Mouse (Mus musculus) telencephalon, adult 2 months (tissue): ENCODE measurements around the gene Macc1.
"Not testable (repeated sequence)": the region's sequence is repeated elsewhere in the genome, so short reads cannot be mapped to it uniquely, and the experiment has no call there.

ENCODE experiments used
- DNase-seq: peaks from one replicate; pipeline ENCODE4 v3.0.0-alpha.2; 2011; ENCODE audit warnings: low read depth, low spot score

Gene Macc1

DNA sequence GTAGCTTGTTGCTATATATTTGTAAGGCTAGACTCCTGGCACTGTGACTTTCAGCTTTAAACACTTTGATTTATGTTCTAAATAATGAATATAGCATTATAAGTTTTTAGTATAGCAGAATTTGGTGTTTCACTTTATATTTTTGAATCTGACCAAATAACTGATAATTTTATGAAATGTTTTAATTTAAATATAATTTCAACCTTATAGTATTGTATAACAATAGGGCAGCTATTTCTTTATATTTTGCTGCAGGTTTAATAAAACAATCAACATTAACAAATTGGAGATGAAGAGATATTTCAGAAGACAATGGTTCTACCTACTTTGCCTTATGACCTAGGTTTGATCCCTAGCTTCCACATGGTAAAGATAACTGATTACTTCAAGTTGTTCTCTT, at the start of gene Macc1:
Gene Macc1 (plus strand): TSS at position 301 of the 400 bp plus-strand sequence.
- DNase-seq, result no peak

DNA sequence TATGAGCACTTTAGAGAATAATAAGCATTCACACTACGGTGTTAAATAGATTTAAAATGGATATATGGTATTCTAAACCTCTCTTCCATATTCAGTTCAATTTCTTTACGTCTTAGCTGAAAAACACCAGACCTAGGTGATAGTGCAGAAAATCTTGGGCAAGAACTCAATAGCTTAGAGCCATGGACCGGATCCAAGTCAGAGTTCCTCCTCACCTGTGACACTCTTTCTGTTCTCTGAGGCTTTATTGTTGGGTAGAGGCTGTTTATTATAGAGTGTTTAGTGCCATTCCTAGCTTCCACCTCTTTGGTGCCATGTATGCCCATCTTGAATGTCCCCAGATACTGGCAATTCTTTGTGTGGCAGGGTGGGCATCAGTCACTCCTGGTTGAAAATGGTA, 49.6 kb upstream of the Macc1 start:
- DNase-seq, result no peak

DNA sequence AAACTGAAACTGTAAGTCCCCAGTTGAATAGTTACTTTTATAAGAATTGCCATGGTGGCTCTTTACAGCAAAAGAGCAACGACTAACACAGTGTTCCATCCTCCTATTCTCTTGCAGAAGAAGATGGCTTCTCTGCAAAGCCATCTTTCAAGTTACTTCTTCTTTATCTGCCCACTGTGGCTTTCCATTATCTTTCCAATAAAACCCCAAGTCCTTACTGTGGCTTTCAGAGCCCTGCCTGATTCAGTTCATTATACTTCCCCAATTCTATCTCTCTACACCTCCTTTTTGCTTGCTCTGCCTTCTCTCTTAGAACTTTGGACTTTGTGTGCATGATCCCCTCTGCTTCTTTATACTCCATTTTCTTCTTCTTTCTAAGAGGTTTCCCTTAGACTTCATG, 45.3 kb upstream of the Macc1 start:
- no peak for DNase-seq

DNA sequence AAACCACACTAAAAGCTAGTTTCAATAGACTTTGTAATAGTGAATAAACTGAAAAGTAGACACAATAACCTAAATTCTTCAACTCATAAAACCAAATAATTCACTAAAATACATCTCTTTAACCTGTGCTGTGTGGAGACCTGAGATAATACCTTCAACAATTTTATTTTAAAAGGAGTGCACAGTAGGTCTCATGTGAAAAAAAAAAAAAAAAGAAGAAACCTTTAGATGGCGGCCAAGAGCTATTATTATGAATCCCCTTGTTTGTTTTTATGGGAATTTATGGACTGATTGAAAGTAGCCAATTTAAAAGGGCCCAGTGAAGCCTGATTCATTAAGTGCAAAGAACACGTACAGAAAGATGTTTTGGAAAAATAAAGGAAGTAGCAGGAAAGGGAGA, 44.0 kb upstream of the Macc1 start:
- no peak for DNase-seq

DNA sequence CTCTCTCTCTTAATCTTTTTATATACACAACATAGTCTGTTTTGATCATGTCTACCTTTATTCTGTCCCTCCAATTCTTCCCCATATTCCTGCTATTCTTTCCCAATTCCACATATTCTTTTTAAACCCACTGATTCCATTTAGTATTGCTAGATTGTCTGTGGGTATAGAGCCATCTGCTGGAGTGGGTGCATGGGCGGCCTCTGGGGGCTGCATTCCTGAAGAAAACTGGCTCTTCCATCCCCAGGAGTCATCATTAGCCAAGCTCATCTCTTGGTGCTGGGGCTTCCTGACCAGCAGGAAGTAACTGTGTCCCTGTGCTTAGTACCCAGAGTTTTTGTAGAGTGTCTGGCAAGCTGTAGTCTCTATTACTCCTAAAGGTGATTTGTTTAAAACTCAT, 42.1 kb upstream of the Macc1 start:
- no peak for DNase-seq

DNA sequence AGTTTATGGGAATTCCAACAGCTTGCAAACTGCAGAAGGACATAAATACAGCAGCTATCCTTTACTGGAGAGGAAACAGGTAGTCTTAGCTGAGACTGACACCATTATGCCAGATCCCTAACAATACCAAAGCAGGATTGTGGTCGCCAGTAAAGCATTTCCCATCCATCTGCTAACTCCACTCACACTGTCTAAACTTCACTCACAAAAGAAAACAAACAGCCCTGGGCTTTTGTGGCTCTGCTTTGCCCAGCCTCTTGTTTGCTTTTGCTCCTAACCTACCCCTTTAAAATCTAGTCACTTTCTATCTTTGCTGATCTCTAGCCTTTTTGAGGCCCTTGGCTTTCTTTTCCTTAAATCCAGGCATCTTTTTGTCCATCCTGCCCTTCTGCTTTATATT, 40.5 kb upstream of the Macc1 start:
- DNase-seq, result no peak

DNA sequence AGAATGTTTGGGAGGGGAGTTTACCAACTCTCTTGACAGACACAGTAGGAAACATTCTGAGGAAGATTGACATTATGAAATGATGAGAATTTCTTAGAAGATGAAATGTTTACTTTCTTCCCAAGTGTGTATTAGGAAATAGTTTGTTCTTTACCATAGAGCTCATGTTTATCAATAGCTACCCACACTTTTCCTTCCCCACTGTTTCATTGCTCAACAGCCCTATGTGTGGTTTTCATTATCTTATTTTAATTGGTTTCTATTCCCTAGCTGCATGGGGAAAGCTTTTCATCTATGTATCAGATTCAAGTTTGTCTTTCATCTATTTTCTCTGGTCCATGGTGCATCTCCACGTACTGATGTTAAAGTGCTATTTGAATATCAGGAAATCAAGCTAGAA, 37.8 kb upstream of the Macc1 start:
- no peak for DNase-seq

DNA sequence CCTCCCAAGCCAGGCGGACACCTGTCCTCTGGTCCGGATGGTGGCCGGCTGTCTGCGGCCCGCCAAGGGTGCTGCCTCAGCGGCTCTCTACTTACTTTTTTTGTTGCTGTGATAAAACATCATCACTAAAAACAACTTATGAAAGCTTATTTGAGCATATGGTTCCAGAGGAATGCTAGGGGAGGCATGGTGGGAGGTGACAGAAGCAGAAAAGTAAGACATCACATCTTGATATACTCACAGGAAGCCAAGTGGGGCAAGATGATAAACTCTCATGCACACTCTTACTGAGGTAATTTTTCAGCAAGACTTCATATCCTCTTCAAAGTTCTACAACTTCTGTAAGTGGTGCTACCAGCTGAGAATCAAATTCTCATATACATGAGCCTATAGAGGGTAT, 22.5 kb upstream of the Macc1 start:
- DNase-seq, result peak; percentile 38

DNA sequence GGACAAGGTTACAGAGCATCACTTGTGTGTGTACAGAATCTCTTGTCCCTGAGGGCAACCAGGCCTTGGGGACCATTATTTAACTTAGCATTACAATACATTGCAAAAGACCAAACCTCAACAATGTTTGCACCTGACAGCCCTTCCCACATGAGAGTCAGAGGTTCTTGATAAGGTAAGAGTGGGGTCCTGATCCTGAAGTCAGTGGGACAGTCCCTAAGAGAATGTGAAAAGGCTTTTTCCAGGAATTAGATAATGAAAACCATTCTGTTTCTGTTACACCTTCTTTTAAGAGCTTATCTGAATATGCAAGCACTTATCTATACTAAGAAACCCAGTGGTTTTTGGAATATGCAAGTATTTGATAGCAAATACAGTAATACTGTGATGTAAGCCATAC, 10.5 kb upstream of the Macc1 start:
- DNase-seq, result no peak

DNA sequence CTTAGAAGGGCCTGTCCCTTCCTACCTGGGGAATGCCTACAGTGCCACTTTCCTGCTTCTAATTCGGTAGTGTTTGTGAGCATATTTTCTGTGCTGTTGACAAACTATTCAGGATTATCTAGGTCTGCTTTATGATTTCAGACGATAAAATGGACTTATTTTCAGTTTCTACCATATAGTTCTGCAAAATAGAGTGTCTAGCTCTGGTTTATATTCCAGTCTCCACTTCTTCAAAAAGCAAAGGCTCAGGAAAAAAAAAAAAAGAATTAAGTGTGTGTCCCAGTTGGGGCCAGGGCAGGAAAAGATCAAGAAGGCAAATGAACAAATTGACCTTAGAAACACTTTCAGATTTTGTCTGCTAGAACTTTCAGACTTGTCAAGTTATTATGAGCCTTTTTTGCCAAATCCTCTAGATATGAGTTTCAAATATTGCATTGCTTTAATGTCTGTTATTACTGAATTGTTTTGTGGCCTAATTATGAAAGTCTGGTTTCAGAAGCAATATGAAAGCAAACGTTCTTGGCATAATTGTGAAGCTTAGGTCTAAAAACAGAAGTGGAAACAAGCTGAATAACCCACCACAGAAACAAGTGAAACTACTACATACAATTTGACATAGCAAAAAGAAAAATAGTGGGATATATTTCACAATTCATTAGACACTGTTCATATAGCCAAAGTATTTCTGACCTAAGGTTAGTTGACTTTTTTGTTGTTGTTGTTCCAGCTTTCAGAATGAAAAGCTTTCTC, 881 bp upstream of the Macc1 start:
- DNase-seq, result no peak

DNA sequence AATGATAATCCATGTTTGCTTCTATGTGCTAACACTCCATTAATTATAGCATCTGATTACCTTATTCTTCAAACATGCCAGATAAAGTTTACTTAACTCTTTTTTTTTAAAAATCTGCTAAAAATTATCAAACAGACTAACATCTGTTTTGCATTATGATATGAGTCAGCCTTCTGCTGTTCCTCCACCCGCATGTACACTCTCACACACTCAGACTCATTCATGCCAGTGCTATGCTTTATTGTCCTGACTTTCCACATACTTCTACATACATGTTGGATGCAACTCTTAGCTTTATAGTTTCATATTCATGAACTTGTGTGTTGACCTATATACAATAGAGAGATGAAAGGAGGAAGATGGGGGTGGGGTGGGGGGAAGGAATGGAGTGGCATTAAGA, 4.7 kb downstream of the Macc1 start:
- no peak for DNase-seq

DNA sequence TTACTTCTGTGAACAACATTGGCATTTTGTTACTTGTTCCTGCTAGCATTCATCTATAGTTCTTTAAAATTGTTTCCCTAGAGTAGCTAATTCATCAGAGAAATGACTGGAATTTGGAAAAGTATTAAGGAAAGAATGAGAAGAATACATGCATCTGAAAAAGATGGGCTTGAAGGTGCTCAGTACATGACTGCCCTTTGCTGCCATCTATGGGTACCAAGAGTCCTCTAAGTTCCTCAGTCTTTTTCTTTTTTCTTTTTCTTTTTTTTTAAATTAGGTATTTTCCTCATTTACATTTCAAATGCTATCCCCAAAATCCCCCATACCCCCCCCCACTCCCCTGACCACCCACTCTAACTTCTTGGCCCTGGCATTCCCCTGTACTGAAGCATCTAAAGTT, 11.3 kb downstream of the Macc1 start:
- DNase-seq, result no peak

DNA sequence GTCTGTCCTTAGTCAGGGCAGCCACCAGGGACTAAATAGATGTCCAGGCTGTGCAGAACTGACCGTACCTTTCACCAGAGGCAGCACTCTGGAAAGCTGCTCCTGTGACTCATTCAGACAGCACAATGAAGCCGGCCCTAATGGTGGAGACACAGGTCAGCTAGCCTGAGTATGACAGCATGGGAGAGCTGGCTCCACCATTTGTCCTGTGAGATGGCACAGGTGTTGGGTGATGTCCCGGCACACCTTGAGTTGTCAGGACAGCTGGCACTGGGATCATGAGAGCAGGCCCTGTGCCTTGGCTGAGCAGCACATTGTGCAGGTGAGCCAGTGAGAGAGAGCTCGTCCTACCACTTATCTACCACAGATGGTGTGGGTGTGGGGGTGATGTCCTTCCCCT, 16.6 kb downstream of the Macc1 start:
- no peak for DNase-seq

DNA sequence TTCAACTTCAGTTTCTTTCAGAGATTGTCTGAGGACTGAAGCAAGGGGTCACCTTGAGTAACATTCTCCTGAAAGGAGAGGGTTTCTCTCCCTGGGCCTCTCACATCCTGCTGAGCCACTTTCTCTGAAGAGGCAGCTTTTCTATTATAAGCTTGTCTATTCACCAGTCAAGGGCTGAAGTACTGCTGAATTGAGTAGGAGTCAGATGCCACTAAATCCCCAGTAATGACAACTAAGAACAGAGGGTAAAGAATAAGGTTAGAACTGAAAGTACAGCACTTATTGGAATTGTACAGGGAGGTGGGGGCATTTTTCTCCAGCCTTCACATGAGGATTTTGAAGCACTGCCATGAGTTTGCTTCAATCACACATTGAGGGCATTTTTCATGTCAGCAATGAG, 19.3 kb downstream of the Macc1 start:
- peak; percentile 23 for DNase-seq

DNA sequence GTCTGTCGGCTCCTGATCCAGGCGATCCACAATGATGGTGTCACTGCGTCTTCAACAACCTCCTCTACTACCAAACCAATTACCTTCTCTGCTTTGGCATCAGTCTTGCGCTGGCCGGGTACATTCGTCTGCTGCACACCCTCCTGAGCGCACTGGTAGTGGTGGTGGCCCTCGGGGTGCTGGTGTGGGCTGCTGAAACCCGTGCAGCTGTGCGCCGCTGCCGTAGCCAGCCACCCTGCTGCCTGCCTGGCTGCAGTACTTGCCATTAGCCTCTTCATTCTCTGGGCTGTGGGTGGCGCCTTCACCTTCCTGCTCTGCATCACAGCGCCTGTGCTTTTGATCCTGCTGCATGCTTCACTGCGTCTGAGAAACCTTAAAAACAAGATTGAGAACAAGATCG, 38.5 kb downstream of the Macc1 start:
- DNase-seq, result not testable (repeated sequence)

DNA sequence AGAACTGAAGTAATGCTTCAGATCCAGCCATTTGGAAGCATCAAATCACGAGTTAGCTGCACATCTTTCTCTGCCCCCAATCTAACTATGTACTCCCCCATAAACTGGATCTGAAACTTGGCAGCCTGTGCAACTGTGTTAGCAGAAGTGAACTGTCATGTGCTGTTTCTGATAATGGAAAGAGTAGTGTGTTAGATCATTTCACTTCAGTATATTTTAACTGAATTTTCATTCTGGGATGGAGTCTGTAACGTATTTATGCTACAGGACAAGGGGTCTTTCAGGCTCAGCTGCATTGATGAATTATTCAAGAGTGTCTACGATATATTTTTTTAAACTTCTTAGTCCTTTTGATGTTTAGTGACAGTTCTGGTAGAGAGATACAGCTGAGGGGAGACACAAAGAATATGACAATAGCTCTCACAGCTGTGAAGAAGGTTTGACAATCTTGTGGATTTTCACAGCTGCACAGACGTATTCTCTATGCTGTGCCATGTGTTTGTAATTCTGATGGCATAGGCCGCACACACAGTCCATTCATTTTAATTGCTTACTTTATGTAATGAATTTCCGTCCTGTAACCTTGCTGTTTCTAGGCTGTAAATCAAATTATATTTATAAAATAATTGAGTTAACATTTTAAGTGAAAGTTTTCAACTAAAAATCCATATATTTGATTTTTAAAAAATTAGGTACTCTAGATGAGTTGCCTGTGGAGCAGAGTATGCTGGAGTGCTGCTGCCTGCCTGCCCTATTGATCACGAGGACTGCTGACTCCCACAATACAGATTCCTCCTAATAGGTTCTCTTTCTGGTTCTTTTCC, 43.6 kb downstream of the Macc1 start:
- DNase-seq, result peak; percentile 70

DNA sequence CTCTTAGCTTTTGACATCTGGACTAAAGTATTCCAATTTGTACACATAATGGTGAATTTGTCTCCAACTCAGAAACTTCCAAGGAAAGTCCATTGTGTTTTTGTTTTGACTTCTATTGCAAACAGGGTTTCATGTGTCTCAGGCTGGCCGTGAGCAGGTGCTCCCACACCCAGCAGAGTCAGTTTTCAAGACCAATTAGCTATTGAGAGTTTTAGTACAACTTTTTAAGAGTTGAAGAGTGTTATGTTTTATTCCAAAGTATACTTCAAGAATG, 44.1 kb downstream of the Macc1 start:
- no peak for DNase-seq

DNA sequence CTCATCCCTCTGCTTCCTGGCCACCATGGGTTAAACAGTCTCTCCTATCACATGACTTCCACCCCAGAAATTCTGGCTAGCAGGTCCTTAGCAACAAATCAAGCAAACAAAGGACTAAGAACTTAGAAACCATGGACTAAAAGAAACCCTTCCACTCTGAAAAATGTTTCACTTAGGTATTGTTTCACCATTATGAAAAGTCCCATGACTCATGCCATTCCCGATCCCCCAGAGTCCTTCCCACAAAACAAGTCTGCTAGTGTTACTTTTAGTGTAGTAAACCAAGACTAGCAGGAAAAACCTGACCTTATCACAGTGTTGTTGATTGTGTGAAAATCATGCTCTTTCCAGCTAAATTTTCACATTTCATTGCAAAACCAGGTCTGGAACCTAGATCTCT, 51.0 kb downstream of the Macc1 start:
- no peak for DNase-seq

DNA sequence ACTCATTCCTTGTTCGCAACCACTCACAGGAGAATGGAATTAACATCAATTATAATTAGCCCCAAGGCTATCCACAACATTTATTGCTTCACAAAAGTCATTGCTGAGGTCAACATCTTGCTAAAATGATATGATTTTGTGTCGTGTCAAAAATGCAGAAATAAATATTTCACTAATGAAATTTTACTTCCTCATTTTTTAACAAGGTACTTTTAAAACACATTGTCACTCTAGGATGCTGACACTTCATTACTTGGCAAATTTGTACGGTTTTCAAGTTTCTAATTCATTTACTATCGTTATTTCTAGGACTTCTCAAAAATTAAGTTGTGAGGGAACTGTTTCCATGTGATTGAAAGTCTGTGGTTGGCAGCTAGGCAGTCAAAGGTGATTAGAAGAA, 55.8 kb downstream of the Macc1 start:
- no peak for DNase-seq

DNA sequence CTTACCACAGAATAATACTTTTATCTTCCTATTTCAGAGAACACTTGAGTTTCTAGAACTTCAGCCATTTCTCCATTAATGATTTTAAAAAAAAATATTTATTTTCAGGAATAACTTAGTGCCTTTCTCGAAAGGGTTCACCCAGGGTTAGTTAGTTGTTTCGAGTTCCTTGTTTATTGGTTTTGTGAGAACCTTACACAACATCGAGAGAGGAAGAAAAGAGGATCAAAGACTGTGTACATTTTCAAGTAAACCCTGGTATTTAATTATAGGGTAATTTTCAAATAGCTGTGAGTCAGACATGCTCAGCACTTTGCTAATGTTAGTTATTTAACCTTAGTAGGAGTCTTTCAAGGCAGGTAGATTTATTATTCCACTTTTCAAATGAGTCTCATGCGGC, 58.3 kb downstream of the Macc1 start:
- no peak for DNase-seq

DNA sequence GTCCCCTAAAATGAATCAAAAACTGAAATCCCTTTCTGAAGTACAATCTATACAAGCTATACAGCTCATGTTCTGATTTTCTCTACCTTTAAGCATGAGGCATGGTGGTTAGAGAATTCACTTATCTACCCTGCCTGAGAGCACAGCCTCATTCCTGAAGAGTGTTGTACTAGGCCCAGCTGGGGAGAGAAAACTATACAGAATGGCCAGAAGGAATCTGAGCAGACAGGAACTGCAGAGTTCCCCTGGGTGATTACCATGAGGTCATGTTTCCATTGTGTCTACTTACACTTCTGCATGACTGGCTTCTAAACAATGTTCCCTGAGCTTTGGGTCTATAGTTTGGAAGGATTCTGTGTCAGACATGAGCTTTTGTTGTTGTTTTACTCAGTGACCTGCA, 62.8 kb downstream of the Macc1 start:
- DNase-seq, result no peak

DNA sequence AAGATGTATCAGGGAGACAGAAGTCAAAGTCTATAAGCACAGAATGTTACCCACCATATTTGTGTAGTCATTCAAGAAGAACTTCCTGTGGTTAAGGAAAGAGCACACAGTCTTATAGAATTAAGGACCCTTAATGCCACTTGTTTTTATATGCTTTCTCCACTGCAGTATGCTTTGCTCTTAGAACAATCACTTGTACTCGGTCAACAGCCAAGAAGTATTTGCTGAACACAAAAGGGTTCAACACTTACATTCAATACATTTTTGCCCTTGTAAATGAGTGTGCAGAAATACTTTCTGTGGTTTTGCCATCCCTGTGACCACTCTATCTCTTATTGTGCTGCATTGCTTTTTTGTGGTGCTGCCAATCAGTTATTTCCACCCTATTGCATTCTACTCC, 67.8 kb downstream of the Macc1 start:
- DNase-seq, result no peak

DNA sequence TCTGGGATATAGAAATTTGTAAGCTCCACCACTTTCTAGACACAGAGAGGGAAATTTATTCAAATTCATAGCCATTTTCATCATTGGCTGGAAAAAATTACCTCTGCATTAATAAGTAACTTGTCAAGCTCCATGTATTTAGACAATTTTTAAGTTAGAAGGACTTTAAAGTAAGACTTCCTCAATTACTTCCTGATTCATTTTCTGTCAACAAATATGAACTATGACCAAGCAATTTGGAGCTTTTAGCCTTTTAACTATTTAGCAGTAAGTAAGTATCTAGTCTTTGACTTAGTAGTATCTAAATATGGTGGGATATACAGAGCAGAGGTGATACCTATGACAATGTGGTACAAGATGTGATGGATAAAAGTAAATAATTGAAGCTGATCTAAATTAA, 72.2 kb downstream of the Macc1 start:
- no peak for DNase-seq

DNA sequence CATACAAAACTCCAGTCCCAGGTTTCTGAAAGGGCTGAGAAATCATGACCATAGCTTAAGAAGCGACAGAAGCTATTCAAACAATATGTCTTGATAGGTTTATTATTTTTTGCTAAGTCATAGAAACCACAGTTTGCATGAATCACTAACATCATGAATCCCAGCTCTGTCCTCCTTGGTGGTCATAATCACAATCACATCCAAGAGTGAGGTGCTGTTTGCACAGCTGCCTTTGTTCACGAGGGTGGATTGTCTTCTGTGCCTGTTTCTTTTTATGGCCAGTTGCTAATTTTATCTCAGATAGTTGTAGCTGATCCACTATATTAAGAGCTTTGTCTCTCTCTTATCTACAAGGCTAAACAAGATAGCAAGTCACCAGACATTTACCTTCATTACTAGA, 72.6 kb downstream of the Macc1 start:
- no peak for DNase-seq
